Mouse (Mus musculus) ES-Bruce4 (cell line): ENCODE results near the gene Slc35b4. TPM values are rescaled to one million over a fixed set of nuclear protein-coding genes. Genes with fewer than 3 reads are reported as not detected.

ENCODE experiments used
- H3K27ac ChIP-seq: 2 replicates; pipeline ENCODE4 v1.5.1; 2012; ENCODE audit warnings: low read length, inconsistent platforms; ENCODE audit not compliant: insufficient read depth
- H3K27me3 ChIP-seq: 2 replicates; pipeline ENCODE4 v1.6.1; 2012; ENCODE audit warnings: mild to moderate bottlenecking, low read length, inconsistent platforms; ENCODE audit not compliant: control insufficient read depth, poor library complexity, insufficient read depth, severe bottlenecking
- H3K36me3 ChIP-seq: 2 replicates; pipeline ENCODE4 v1.6.1; 2012; ENCODE audit warnings: inconsistent platforms, mild to moderate bottlenecking, low read length, moderate library complexity; ENCODE audit not compliant: control insufficient read depth, poor library complexity, insufficient read depth, severe bottlenecking
- H3K4me1 ChIP-seq: one replicate; pipeline ENCODE4 v1.8.1; 2011; ENCODE audit warnings: low read length; ENCODE audit not compliant: control insufficient read depth, insufficient read depth
- H3K4me3 ChIP-seq: 2 replicates; pipeline ENCODE4 v1.5.1; 2011; ENCODE audit warnings: low read depth, mild to moderate bottlenecking, low read length
- H3K9ac ChIP-seq: 2 replicates; pipeline ENCODE4 v1.6.1; 2012; ENCODE audit warnings: low read depth, mild to moderate bottlenecking, inconsistent platforms; ENCODE audit not compliant: poor library complexity, severe bottlenecking
- H3K9me3 ChIP-seq: replicated peaks from 2 replicates; pipeline ENCODE4 v1.6.1; 2012; ENCODE audit warnings: mild to moderate bottlenecking, low read length, inconsistent platforms; ENCODE audit not compliant: control insufficient read depth, poor library complexity, insufficient read depth, severe bottlenecking
- CTCF ChIP-seq: IDR thresholded peaks from one replicate; pipeline ENCODE4 v1.8.1; 2011; ENCODE audit warnings: low read depth, low read length
- EP300 ChIP-seq: IDR thresholded peaks from 2 replicates; pipeline ENCODE4 v1.6.1; 2011; ENCODE audit warnings: low read depth, low read length; ENCODE audit not compliant: insufficient read depth
- POLR2A ChIP-seq: IDR thresholded peaks from one replicate; pipeline ENCODE4 v1.8.1; 2011; ENCODE audit warnings: low read length; ENCODE audit not compliant: insufficient read depth
- polyA plus RNA-seq: library from polyadenylated mRNA; stranded (reverse); fragments of >200 nt; gene quantifications from 2 replicates; pipeline ENCODE4 v1.2.4, GENCODE M21; 2011; ENCODE audit warnings: low read depth; ENCODE audit not compliant: missing spikeins, insufficient read depth, insufficient read length

Slc35b4 gene
- polyA plus RNA-seq, 1 experiment = 18.7 TPM

DNA sequence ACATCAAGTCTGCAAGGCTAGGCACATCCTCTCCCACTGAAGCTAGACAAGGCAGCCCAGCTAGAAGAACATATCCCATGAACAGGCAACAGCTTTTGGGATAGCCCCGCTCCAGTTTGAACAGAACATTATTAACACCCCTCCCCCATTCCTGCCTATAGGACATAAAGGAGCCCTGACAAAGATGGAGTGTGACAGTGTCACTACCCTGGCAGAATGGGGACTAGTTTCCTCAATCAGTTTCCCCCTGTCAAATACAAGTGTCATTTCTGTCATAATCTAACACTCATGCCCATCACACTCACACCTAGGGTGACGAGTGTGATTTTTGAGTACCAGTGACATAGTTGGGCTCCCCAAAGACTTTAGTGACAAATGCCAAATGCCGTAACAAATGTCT lies 28.9 kb downstream of the Slc35b4 start:
- no peaks in the 10 kb centered on the region for H3K27me3 ChIP-seq
- no peaks in the 10 kb centered on the region for H3K9me3 ChIP-seq
- no peak overlapping the region for H3K27ac ChIP-seq
- no peak overlapping the region for H3K4me3 ChIP-seq
- no peaks in the 10 kb centered on the region for H3K4me1 ChIP-seq
- TF ChIP-seq POLR2A = no peak
- H3K36me3 ChIP-seq = no peaks in the 10 kb centered on the region
- H3K9ac ChIP-seq = no peak overlapping the region

DNA sequence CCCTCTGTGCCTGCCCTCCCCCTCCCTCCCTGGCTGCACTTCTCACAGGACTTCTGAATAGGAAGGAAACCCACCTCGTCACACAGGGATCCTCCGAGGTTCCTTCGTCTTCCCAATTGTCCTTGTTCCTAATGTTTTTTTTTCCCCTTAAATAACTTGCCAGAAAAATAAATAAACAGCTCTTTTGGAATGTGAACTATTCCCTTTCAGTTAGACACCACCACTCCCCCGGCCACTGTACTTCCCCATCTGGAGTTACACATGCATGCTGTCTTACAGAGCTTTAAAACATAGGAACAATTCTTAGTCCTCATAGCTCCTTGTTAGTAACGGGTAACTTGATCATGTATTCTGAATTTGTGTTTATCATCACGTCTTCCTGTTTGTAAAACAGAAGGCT lies 30.9 kb downstream of the Slc35b4 start:
- Histone ChIP-seq H3K4me3 (no peak overlapping the region), H3K4me1 (no peaks in the 10 kb centered on the region), H3K27me3 (no peaks in the 10 kb centered on the region), H3K27ac (no peak overlapping the region), H3K36me3 (no peaks in the 10 kb centered on the region), H3K9ac (no peak overlapping the region), H3K9me3 (no peaks in the 10 kb centered on the region)
- TF ChIP-seq POLR2A (no peak), CTCF (no peak), EP300 (no peak)

DNA sequence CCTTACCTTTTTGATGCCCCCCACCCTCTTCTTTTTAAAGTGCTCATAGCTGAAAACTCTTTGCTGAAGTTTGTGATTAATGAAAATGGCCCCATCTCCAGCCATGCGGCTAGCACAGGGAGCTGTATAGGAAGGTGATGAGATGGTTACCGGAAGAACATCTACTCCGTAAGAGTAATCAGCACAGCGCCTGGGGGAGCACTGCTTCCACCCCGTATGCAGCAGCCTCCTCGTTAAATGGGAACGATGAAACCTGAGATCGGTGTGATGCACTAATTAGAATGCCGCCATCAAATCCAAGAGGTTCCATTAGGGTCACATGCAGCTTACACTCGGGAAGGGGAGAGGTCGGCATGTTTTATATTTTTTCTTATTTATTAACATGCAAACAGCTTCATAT lies 34.0 kb downstream of the Slc35b4 start:
- no peak overlapping the region for H3K9ac ChIP-seq
- H3K27me3 ChIP-seq = no peaks in the 10 kb centered on the region
- TF ChIP-seq POLR2A (no peak), CTCF (no peak), EP300 (no peak)
- H3K27ac ChIP-seq = no peak overlapping the region
- H3K4me3 ChIP-seq = no peak overlapping the region
- no peaks in the 10 kb centered on the region for H3K9me3 ChIP-seq
- no peaks in the 10 kb centered on the region for H3K4me1 ChIP-seq
- no peaks in the 10 kb centered on the region for H3K36me3 ChIP-seq

DNA sequence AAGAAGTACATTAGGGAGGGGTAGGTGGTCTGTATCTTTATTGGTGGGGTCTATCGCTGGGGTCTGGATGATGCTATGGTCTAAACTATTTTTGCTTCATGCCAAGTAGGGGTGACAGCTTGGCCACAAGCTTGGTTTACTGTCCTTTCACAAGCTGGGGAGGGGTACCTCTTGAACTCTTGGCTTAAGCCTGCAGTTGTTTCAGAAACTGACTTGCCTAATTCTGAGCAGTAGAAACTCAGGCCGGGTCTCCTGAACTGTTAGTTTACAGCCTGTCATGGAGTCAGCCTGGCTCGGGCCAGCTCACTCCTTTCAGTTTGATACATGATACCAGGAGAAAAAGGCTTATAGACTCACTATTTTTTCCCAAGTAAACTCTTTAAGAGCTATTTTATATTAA lies 38.5 kb downstream of the Slc35b4 start:
- Histone ChIP-seq H3K4me3 (no peak overlapping the region), H3K4me1 (no peaks in the 10 kb centered on the region), H3K27ac (no peak overlapping the region), H3K36me3 (no peaks in the 10 kb centered on the region), H3K9ac (no peak overlapping the region), H3K27me3 (no peaks in the 10 kb centered on the region), H3K9me3 (no peaks in the 10 kb centered on the region)
- TF ChIP-seq POLR2A = no peak
- TF ChIP-seq CTCF = no peak
- no peak for TF ChIP-seq EP300

DNA sequence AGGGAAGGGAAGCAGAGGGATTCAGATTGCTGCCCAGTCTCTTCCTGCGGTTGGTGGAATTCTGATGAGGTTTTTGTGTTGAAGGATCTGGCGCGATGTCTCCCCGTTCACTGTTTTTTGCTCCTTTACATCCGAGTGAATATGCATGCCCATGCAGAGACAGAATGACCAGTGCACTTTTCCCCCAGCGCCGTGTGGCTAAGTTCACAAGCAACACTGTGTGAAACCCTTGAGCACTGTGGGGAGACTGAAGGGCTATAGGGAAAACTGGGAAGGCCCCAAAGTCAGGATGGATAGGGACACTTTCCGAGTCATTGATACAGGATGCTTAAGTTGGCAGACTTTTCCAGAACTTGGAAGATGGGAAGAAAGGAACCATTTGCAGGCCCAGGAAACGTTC lies 44.5 kb downstream of the Slc35b4 start:
- Histone ChIP-seq H3K27me3 (no peaks in the 10 kb centered on the region), H3K9ac (no peak overlapping the region), H3K27ac (no peak overlapping the region), H3K9me3 (no peaks in the 10 kb centered on the region), H3K4me3 (no peak overlapping the region), H3K36me3 (no peaks in the 10 kb centered on the region), H3K4me1 (no peaks in the 10 kb centered on the region)
- TF ChIP-seq EP300 = no peak
- TF ChIP-seq POLR2A = no peak
- no peak for TF ChIP-seq CTCF

DNA sequence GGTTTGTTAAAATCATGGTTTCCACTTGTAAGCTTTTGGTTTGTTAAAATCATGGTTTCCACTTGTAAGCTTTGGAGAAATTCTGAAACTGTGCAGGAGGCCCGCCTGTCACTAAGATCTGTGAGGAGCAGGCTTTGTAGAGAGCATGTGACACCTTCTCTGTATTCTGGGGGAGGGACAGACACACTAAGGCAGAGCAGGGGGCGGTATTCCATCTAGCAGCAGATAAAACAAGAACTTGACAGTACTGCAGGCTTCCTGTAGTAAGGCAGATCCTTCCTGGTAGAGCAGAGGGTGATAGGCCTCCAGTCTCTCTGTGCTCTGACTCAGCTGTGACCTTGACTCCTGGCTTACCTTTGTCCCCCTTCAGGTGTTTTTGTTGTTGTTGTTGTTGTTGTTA lies 47.6 kb downstream of the Slc35b4 start:
- no peaks in the 10 kb centered on the region for H3K36me3 ChIP-seq
- H3K27me3 ChIP-seq = no peaks in the 10 kb centered on the region
- H3K4me1 ChIP-seq = no peaks in the 10 kb centered on the region
- no peak overlapping the region for H3K27ac ChIP-seq
- TF ChIP-seq POLR2A (no peak), EP300 (no peak), CTCF (no peak)
- H3K9ac ChIP-seq = no peak overlapping the region
- H3K9me3 ChIP-seq = no peaks in the 10 kb centered on the region
- no peak overlapping the region for H3K4me3 ChIP-seq
